Mouse (Mus musculus) frontal cortex, postnatal 36 days (tissue): Measurements from ENCODE around the gene Fam131a.
"Not testable (repeated sequence)": the region's sequence is repeated elsewhere in the genome, so short reads cannot be mapped to it uniquely, and the experiment has no call there.

ENCODE experiments used
- DNase-seq, 2 experiments: peaks; one replicate each; pipeline ENCODE4 v3.0.0; 2022; ENCODE audit warnings: low spot score in 2 of 2

Fam131a gene

GRCm38 (mm10) chr16:20693111-20693701 is at the start of gene Fam131a:
Gene Fam131a, plus strand, starts transcription at chr16:20693241.
- peak; percentile 91 to 96 for DNase-seq

GRCm38 (mm10) chr16:20643911-20644310 is 49.1 kb upstream of the Fam131a start:
- DNase-seq: no peak

- DNase-seq: peak; percentile 97
Observed at GRCm38 (mm10) chr16:20651076-20651946, 41.7 kb upstream of the Fam131a start, which contains the start of gene Psmd2. Gene Psmd2, plus strand, starts transcription at chr16:20651652.

- no peak for DNase-seq
Observed at GRCm38 (mm10) chr16:20651947-20652310, 41.1 kb upstream of the Fam131a start.

GRCm38 (mm10) chr16:20653315-20653714 is 39.7 kb upstream of the Fam131a start:
- DNase-seq: no peak

- no peak for DNase-seq
Observed at GRCm38 (mm10) chr16:20657661-20658060, 35.4 kb upstream of the Fam131a start.

DNA sequence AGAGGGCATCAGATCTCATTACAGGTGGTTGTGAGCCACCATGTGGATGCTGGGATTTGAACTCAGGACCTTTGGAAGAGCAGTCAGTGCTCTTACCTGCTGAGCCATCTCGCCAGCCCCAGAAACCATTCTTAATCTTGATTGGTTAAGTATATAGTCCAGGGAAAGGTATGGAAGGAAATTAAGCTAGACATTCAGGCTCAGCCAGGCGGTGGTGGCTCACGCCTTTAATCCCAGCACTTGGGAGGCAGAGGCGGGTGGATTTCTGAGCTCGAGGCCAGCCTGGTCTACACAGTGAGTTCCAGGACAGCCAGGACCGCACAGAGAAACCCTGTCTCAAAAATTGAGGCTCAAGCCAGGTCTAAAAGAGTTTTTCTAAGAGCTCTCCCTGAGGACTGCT is 25.0 kb upstream of the Fam131a start, which contains the start of gene Eif4g1:
Gene Eif4g1, plus strand, starts transcription at position 301 of the 400 bp plus-strand sequence.
- not testable (repeated sequence) for DNase-seq

DNA sequence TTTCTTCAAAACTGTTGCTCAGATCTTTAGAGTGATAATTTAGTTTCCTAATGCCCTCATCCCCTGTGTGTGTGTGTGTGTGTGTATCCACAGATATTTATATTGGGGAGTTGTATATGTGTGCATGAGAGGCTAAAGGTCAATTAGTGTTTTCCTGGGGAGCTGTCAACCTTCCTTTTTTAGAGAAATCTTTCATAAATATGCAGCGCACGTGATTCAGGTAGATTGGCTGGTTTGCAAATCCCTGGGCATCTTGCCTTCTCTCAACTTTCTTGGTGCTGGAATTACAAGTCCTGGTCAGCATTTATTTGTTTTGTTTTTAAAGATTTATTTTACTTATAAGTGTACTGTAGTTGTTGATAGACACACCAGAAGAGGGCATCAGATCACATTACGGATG is 22.8 kb upstream of the Fam131a start:
- DNase-seq: no peak

DNA sequence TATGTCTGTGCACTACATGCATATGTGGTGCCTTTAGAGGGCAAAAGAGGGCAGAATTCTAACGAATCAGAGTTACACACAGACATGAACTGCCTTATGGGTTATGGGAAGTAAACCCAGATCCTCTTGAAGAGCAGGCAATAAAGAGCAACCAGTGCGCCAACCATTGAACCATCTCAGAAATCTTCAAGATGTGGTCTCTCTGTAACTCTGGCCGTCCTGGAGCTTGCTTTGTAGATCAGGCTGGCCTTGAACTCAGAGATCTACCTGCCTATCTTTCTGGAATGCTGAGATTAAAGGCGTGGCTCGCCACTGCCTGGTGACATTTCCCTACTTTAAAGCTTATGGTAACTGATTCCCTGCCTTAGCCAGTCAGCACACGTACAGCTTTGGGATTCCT is 21.2 kb upstream of the Fam131a start:
- DNase-seq: no peak

- DNase-seq: peak; percentile 95 to 96
Observed at GRCm38 (mm10) chr16:20672500-20672902, 20.5 kb upstream of the Fam131a start.

GRCm38 (mm10) chr16:20672965-20673705 is 19.9 kb upstream of the Fam131a start:
- peak in 1 of 2 experiments; percentile 24 for DNase-seq

- no peak for DNase-seq
Observed at GRCm38 (mm10) chr16:20673706-20674303, 19.2 kb upstream of the Fam131a start.

DNA sequence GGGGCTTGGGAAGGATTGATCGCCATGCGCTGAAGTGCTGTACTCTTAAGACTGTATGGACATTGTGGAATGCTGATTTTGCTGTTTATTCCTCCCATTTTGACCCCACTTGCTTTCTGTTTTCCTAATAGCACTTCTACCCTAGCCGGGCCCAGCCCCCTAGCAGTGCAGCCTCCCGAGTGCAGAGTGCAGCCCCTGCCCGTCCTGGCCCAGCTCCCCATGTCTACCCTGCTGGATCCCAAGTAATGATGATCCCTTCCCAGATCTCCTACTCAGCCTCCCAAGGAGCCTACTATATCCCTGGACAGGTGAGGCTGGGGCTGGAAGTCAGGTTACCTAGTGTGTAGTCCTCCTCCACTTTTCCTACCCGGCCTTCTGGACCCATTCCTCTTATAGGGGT is 17.8 kb upstream of the Fam131a start:
- DNase-seq: no peak

GRCm38 (mm10) chr16:20676702-20677101 is 16.3 kb upstream of the Fam131a start:
- DNase-seq: no peak

DNA sequence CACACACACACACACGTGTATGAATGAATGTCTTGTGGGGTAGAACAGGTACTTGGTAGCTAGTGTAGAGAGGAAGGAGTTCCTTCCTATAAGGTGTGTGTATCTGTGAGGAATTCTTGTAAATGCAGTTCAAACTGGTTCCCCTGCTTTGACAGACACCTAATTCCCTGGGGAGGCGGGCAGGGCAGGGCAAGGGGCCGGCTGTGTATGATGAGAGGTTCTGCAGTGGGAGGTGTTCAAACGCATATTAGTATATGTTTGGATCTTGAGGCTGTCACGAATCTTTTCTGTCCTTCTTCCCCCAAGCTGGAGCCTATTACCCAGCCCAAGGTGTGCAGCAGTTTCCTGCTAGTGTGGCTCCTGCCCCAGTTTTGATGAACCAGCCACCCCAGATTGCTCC is 15.7 kb upstream of the Fam131a start:
- DNase-seq: no peak

- peak; percentile 76 to 79 for DNase-seq
Observed at GRCm38 (mm10) chr16:20677974-20678675, 14.9 kb upstream of the Fam131a start.

DNA sequence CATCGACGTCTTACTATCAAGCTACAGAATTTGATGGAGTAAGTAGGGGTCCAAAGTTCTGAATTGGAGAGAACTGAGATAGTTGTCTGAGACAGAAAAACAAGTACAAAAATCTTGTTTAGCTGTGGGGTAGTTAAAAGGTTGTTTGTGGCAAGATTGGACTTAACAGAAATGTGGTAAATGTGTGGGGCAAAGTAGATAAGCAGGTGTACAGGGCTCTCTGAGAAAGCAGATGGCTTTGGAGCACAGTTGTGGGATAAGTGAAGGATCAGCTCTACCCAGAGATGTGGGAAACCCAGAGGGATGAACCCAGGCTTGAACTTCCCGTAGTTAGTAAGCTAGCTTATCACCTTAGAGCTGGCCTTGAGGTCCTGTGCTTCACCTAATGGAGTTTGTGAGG is 2.3 kb upstream of the Fam131a start:
- DNase-seq: no peak

- no peak for DNase-seq
Observed at GRCm38 (mm10) chr16:20691617-20692016, 1.4 kb upstream of the Fam131a start.

- DNase-seq: no peak
Observed at GRCm38 (mm10) chr16:20692241-20692965, 638 bp upstream of the Fam131a start.

- peak; percentile 80 to 88 for DNase-seq
Observed at GRCm38 (mm10) chr16:20694781-20695180, 1.7 kb downstream of the Fam131a start.
